Mouse (Mus musculus): ENCODE data around the gene Fam53a. TPM values are rescaled to one million over a fixed set of nuclear protein-coding genes. Genes with fewer than 3 reads are reported as not detected.

The Fam53a gene
- total and polyA plus RNA-seq, 3 experiments: 43.6 to 62.8 TPM; not detected in 1

GRCm38 (mm10) chr5:33605314-33605713 is 24.1 kb downstream of the Fam53a start:
- Histone ChIP-seq H3K27me3 (ENCODE audit: control insufficient read depth in 1 of 2, insufficient read depth in 2 of 2, low read length in 2 of 2) (no peaks in the 10 kb centered on the region), H3K4me1 (ENCODE audit: control insufficient read depth in 1 of 2, insufficient read depth in 2 of 2, low read length in 2 of 2) (no peaks in the 10 kb centered on the region), H3K9me3 (replicated peaks; ENCODE audit: insufficient read depth, low read length) (no peaks in the 10 kb centered on the region), H3K4me3 (ENCODE audit: control insufficient read depth in 1 of 2, insufficient read depth in 1 of 2, low read depth in 2 of 2, low read length in 2 of 2) (no peak overlapping the region), H3K36me3 (ENCODE audit: control insufficient read depth in 1 of 2, insufficient read depth in 2 of 2, low read length in 2 of 2) (peaks cover 0 to 2% of the 10 kb centered on the region in 2 experiments; a peak in 3 of 4 replicates), H3K9ac (ENCODE audit: control insufficient read depth, low read depth, low read length, poor library complexity, severe bottlenecking) (no peak overlapping the region), H3K27ac (ENCODE audit: control insufficient read depth, low read depth, low read length) (no peak overlapping the region), H3K79me2 (ENCODE audit: control insufficient read depth, insufficient read depth, low read length, poor library complexity) (no peaks in the 10 kb centered on the region)
- DNase-seq (ENCODE audit: low read depth, low spot score): no peak
- no peak for TF ChIP-seq GABPA (IDR thresholded peaks at IDR 0.05; ENCODE audit: low read depth, low read length)
- no peak for TF ChIP-seq TBP (IDR thresholded peaks at IDR 0.05; ENCODE audit: low read depth, low read length)
- TF ChIP-seq JUND (IDR thresholded peaks at IDR 0.05; ENCODE audit: low read depth, low read length): no peak
- TF ChIP-seq RCOR1 (IDR thresholded peaks at IDR 0.05; ENCODE audit: low read depth, low read length): no peak
- no peak for TF ChIP-seq MYB (IDR thresholded peaks at IDR 0.05; ENCODE audit: low read depth, low read length)
- no peak for TF ChIP-seq USF1 (IDR thresholded peaks at IDR 0.05; ENCODE audit: low read depth, low read length)
- no peak for TF ChIP-seq EP300 (IDR thresholded peaks at IDR 0.05; ENCODE audit: low read depth in 1 of 2, low read length in 2 of 2)
- TF ChIP-seq POLR2A (IDR thresholded peaks at IDR 0.05; ENCODE audit: control insufficient read depth in 1 of 2, insufficient read depth in 1 of 2, low read depth in 1 of 2, low read length in 2 of 2, poor library complexity in 1 of 2): no peak
- TF ChIP-seq MEF2A (IDR thresholded peaks at IDR 0.05; ENCODE audit: extremely low read depth, insufficient replicate concordance, low read depth, low read length, poor library complexity, severe bottlenecking): no peak
- no peak for TF ChIP-seq USF2 (IDR thresholded peaks at IDR 0.05; ENCODE audit: borderline replicate concordance in 1 of 2, insufficient read depth in 1 of 2, low read depth in 1 of 2, low read length in 2 of 2)
- no peak for TF ChIP-seq ZMIZ1 (IDR thresholded peaks at IDR 0.05; ENCODE audit: low read depth, low read length)
- no peak for TF ChIP-seq SMC3 (IDR thresholded peaks at IDR 0.05; ENCODE audit: low read depth, low read length)
- no peak for TF ChIP-seq ELF1 (IDR thresholded peaks at IDR 0.05; ENCODE audit: low read depth, low read length)
- TF ChIP-seq MAZ (IDR thresholded peaks at IDR 0.05; ENCODE audit: low read depth, low read length): no peak
- TF ChIP-seq MXI1 (IDR thresholded peaks at IDR 0.05; ENCODE audit: low read depth, low read length): no peak
- no peak for TF ChIP-seq POLR2AphosphoS5 (IDR thresholded peaks at IDR 0.05; ENCODE audit: borderline replicate concordance, low read depth, low read length)
- TF ChIP-seq SIN3A (IDR thresholded peaks at IDR 0.05; ENCODE audit: low read length): no peak
- TF ChIP-seq HCFC1 (IDR thresholded peaks at IDR 0.05; ENCODE audit: low read depth, low read length): no peak

- no peak overlapping the region for H3K27ac ChIP-seq (ENCODE audit: control insufficient read depth, low read depth, low read length)
- H3K4me3 ChIP-seq (ENCODE audit: control insufficient read depth in 1 of 2, insufficient read depth in 1 of 2, low read depth in 2 of 2, low read length in 2 of 2): no peak overlapping the region
- peak; percentile 67 for DNase-seq (ENCODE audit: low read depth, low spot score)
- H3K9me3 ChIP-seq (replicated peaks; ENCODE audit: insufficient read depth, low read length): no peaks in the 10 kb centered on the region
- H3K4me1 ChIP-seq (ENCODE audit: control insufficient read depth in 1 of 2, insufficient read depth in 2 of 2, low read length in 2 of 2): no peaks in the 10 kb centered on the region
- H3K27me3 ChIP-seq (ENCODE audit: control insufficient read depth in 1 of 2, insufficient read depth in 2 of 2, low read length in 2 of 2): no peaks in the 10 kb centered on the region
- no peaks in the 10 kb centered on the region for H3K79me2 ChIP-seq (ENCODE audit: control insufficient read depth, insufficient read depth, low read length, poor library complexity)
- H3K36me3 ChIP-seq (ENCODE audit: control insufficient read depth in 1 of 2, insufficient read depth in 2 of 2, low read length in 2 of 2): no peaks in the 10 kb centered on the region
- no peak overlapping the region for H3K9ac ChIP-seq (ENCODE audit: control insufficient read depth, low read depth, low read length, poor library complexity, severe bottlenecking)
- no peak for TF ChIP-seq ETS1 (IDR thresholded peaks at IDR 0.05; ENCODE audit: low read depth, low read length)
- no peak for TF ChIP-seq TAL1 (IDR thresholded peaks at IDR 0.05; ENCODE audit: low read length)
- TF ChIP-seq ELF1 (IDR thresholded peaks at IDR 0.05; ENCODE audit: low read depth, low read length): 0 out of 2 replicates have a peak, but pooled peaks have one; percentile 27
- TF ChIP-seq MAX (IDR thresholded peaks at IDR 0.05; ENCODE audit: low read length): no peak
- TF ChIP-seq EP300 (IDR thresholded peaks at IDR 0.05; ENCODE audit: low read depth in 1 of 2, low read length in 2 of 2): no peak
- TF ChIP-seq GATA1 (IDR thresholded peaks at IDR 0.05; ENCODE audit: low read depth, low read length): no peak
- no peak for TF ChIP-seq ZMIZ1 (IDR thresholded peaks at IDR 0.05; ENCODE audit: low read depth, low read length)
- no peak for TF ChIP-seq GABPA (IDR thresholded peaks at IDR 0.05; ENCODE audit: low read depth, low read length)
- TF ChIP-seq CHD2 (IDR thresholded peaks at IDR 0.05; ENCODE audit: low read length): no peak
- no peak for TF ChIP-seq MYC (IDR thresholded peaks at IDR 0.05; ENCODE audit: low read depth, low read length)
- TF ChIP-seq ZC3H11A (IDR thresholded peaks at IDR 0.05; ENCODE audit: low read depth, low read length): peak; percentile 34; the same call in 1 of the 2 replicates
- no peak for TF ChIP-seq SIN3A (IDR thresholded peaks at IDR 0.05; ENCODE audit: low read length)
- TF ChIP-seq TCF12 (IDR thresholded peaks at IDR 0.05; ENCODE audit: low read depth, low read length): no peak
- no peak for TF ChIP-seq USF2 (IDR thresholded peaks at IDR 0.05; ENCODE audit: borderline replicate concordance in 1 of 2, insufficient read depth in 1 of 2, low read depth in 1 of 2, low read length in 2 of 2)
- TF ChIP-seq HCFC1 (IDR thresholded peaks at IDR 0.05; ENCODE audit: low read depth, low read length): no peak
- no peak for TF ChIP-seq ZNF384 (IDR thresholded peaks at IDR 0.05; ENCODE audit: low read depth, low read length)
- no peak for TF ChIP-seq TBP (IDR thresholded peaks at IDR 0.05; ENCODE audit: low read depth, low read length)
- TF ChIP-seq NRF1 (IDR thresholded peaks at IDR 0.05; ENCODE audit: insufficient read depth, low read depth, low read length, poor library complexity, severe bottlenecking): no peak
- TF ChIP-seq SMC3 (IDR thresholded peaks at IDR 0.05; ENCODE audit: low read depth, low read length): peak; percentile 46
- no peak for TF ChIP-seq MYB (IDR thresholded peaks at IDR 0.05; ENCODE audit: low read depth, low read length)
- TF ChIP-seq ZKSCAN1 (IDR thresholded peaks at IDR 0.05; ENCODE audit: low read depth, low read length): no peak
- peak; percentile 60 to 73 (median 70) for TF ChIP-seq CTCF (IDR thresholded peaks at IDR 0.05 in 2 of 3, conservative IDR thresholded peaks at IDR 0.05 in 1 of 3; ENCODE audit: control insufficient read depth in 1 of 3, insufficient read depth in 1 of 3, low read depth in 2 of 3, low read length in 3 of 3, poor library complexity in 1 of 3, severe bottlenecking in 1 of 3)
Measured at GRCm38 (mm10) chr5:33593620-33594019, 35.8 kb downstream of the Fam53a start.

Data from MEL (cell line).